Mouse (Mus musculus): ENCODE measurements around the gene AA986860. TPM values are rescaled to one million over a fixed set of nuclear protein-coding genes. Genes with fewer than 3 reads are reported as not detected.
A peak's percentile ranks its signal among the peaks of the same experiment; 100 is the strongest.

The AA986860 gene
- total RNA-seq, 4 experiments from 2014 or later: 3.7 to 16.2 (median 8.1) TPM

DNA sequence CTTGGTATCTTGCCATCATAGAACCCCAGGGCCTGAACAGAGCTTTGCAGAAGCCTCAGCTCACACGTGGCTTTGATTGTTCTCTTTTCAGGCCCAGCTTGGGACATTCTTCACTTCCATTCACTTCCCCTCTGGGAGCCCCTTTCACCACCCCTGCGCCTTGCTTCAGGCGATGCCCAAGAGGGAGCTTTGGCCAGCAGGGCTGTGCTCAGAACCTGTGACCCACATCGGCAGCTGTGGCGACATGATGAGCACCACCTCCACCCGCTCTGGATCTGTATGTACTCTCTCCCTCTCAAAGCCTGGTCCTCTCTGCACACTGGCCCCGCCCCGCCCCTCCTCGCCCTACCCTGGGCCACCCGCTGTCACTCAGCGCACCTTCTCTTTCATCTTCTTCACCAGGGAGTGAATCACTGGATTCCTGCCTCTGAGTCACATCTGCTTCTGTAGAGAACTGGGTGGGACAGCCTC, 5.7 kb downstream of the AA986860 start:
- DNase-seq: no peak

- DNase-seq: no peak
Measured at GRCm38 (mm10) chr1:130737916-130738315, 6.1 kb downstream of the AA986860 start.

- DNase-seq: no peak
Measured at GRCm38 (mm10) chr1:130738551-130739106, 6.9 kb downstream of the AA986860 start.

- no peak for DNase-seq
Measured at GRCm38 (mm10) chr1:130739636-130740035, 7.9 kb downstream of the AA986860 start.

DNA sequence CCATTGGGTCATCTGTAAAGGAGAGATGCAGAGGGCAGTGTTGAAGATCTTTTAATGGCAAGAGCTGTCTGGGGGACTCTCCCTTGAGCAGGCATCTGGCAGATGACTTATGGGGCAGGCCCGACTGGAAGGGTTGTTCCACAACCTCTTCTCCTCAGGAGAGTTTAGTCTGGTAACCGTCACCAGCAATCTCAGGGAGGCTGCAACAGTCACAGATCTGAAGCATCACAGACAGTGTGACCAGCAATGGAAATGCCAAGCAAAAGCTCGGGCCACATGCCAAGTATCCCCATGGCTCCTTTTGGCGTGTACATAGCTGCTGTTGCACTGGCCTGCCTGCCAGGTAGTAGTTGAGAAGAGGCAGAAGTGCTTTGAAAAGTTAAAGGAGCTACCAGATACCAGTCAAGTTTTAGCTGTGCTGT, 8.5 kb downstream of the AA986860 start:
- DNase-seq: no peak

GRCm38 (mm10) chr1:130740781-130741720, 9.3 kb downstream of the AA986860 start:
- no peak for DNase-seq

GRCm38 (mm10) chr1:130742201-130742600, 10.4 kb downstream of the AA986860 start:
- DNase-seq: no peak

DNA sequence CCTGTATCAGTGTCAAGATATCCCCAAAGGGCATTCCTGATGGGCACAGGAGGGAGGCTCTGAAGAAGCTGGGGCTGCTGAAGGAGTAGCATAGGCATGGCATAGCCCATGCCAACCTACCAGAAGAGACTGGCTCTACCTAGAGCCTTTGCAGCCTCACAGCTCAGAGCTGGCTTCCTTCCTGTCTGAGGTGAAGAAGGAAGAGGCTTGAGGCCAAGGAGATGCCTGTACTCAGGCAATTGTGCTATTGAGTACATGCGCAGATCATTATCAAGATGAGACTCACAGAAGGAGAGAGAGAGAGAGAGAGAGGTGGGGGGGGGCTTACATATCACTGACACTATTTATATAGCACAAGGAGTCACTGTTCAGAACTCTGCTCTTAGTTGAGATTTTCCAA, 12.0 kb downstream of the AA986860 start:
- DNase-seq: no peak

GRCm38 (mm10) chr1:130744217-130744616, 12.4 kb downstream of the AA986860 start:
- DNase-seq: no peak

GRCm38 (mm10) chr1:130744961-130745360, 13.2 kb downstream of the AA986860 start:
- DNase-seq: no peak

DNA sequence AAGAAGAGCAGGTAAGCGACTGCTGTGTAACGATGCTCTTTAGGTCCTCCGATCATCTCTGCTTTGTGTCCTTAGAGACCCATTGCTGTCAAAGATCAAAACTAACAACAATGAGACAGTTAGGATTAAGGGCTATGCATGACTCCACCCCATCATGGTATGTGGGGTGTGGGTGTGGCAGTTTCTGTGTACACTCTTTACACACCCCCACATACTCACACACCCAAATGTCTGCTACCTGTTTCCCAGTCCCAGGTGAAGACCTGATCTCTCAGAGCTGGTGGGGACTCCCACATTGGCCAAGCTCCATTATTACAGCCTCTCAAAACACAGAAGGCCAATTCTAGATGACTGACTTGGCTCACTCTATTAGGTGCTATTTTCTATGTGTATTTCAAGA, 13.8 kb downstream of the AA986860 start:
- no peak for DNase-seq

- DNase-seq: no peak
Measured at GRCm38 (mm10) chr1:130746819-130747218, 15.0 kb downstream of the AA986860 start.

GRCm38 (mm10) chr1:130759689-130760088, 27.9 kb downstream of the AA986860 start:
- no peak for DNase-seq

DNA sequence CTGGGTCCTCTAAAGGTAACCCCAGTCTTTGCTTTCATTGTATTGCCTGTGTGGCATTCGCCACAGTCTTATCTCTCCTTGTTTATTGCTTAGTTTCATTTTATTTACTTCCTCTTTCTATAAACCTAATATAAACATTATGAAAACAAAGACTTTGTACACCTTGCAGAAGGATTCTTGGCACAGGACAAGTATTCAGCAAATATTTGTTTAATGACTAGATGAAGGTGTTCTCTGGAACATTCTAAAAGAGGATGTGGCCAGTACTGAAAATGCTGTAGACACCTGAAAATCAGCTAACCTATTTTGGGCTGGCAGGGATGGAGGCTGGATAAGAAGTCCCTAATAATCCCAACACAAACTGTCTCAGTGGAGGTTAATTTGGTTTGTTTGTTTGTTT, 29.8 kb downstream of the AA986860 start:
- no peak for DNase-seq

GRCm38 (mm10) chr1:130762045-130762760, 30.4 kb downstream of the AA986860 start:
- no peak for DNase-seq

GRCm38 (mm10) chr1:130764027-130764461, 32.3 kb downstream of the AA986860 start:
- no peak for DNase-seq

DNA sequence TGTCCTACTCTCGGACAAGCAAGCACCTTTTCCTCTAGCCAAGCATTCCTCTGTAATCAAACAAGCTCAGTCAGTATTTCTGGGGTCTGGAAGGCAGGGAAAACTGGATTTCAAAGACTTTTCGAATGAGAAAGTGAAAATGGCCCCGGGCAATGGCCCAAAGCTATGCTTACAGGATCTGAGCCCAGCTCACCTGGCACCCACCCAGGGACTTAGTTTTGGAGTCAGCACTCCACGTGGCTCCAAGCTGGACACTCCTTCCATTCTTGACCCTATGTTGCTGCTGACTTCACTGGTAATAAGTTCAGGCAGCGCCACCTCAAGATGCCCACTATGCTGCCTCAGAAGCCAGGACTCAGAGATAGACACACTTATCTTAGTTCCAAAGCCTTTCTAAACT, 35.3 kb downstream of the AA986860 start:
- no peak for DNase-seq

- no peak for DNase-seq
Measured at GRCm38 (mm10) chr1:130769925-130770324, 38.1 kb downstream of the AA986860 start.

- no peak for DNase-seq
Measured at GRCm38 (mm10) chr1:130770487-130770886, 38.7 kb downstream of the AA986860 start.

DNA sequence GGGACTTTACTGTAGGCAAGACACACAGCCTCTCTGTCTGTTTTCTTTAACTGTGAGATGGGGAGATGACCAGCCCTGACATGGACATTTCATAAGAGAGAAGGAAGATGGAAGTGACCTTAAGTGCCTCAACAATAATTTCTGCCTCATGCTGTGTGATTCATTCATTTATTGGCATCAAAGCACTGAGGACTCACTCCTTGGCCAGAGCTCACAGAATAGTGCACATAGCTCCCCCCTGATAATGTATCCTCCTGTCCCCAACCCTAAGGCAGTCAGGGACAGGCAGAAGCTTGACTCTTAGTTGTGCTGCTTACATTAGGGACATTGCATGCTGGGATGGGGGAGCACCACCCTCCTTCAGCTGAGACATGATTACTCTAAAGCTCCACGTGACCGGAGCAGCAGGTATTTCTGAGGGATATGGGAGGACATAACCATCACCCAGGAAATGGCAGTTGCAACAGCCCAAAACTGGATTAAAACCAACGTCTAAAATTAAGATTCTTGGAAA, 39.3 kb downstream of the AA986860 start:
- DNase-seq: peak; percentile 47

DNA sequence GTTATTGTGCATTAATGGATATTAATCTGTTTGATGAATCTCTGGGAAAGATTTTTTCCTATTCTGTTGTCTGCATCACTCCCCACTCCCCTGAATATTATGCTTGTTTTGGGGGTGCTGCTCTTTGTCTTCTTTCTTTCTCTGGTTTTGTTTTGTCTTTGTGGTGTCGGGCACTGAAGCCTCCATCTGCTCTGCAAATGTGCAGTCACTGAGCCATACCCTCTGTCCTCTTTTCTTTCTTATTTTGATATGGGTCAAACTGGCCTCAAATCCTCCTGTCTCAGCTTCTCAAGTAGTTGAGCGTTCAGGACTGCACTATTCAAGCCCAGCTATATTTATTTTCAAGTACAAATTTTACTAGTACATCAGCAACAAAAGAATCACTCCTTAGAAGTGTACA, 43.5 kb downstream of the AA986860 start:
- DNase-seq: no peak

DNA sequence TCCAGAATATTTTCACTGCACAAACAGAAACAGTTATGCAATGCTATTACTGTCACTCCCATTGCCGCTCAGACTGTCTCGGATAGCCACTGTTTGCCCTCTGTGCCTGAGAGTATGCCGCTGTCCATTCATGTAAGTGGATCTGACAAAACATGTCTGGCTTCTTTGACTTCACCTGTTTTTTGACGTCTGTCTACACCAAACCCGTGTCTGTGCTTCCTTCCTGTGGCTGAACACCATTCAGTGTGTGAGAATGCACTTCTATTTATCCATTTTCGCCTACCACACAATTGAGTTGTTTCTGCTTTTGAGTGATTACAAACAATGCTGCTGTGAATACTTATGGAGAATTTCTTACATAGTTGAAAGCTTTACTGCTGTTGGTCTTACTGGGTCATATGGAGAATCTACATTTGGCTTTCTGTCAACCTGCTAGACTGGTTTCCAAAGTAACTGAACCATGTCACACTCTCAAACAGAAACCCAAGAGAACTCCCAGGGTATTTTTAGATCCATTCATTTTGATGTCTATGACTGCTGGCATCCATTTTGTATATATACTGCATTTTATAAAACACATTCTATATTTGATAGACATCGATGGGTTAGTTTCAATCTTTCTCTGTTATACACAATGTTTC, 44.0 kb downstream of the AA986860 start:
- DNase-seq: no peak
